Mouse (Mus musculus) erythroblast, adult 5-6 weeks (primary cell): ENCODE data around the gene Btbd11. TPM values are rescaled to one million over a fixed set of nuclear protein-coding genes. Genes with fewer than 3 reads are reported as not detected.

Experiments
- ATAC-seq: replicated peaks from 2 replicates; pipeline ENCODE4 v1.8.0; 2016; ENCODE audit warnings: moderate number of reproducible peaks, mild to moderate bottlenecking, moderate TSS enrichment, inconsistent platforms; ENCODE audit not compliant: poor library complexity, low FRiP score, severe bottlenecking
- total RNA-seq, 2 experiments: library from RNA; stranded (forward) in 1 of 2; stranded (reverse) in 1 of 2; fragments of 150-400 nt in 1 of 2; fragments of 200-764, 138-1000 nt in 1 of 2; gene quantifications; 2 replicates each; pipeline versions ENCODE4 v1.2.3 to v1.2.4; 2015 to 2017; ENCODE audit warnings: low replicate concordance in 2 of 2

The Btbd11 gene
- total RNA-seq, 2 experiments from 2014 or later: 0.38 to 0.85 TPM

GRCm38 (mm10) chr10:85577891-85578420, 191.3 kb downstream of the Btbd11 start:
- no peak for ATAC-seq

- no peak for ATAC-seq
Observed at GRCm38 (mm10) chr10:85578571-85579465, 192.2 kb downstream of the Btbd11 start.

GRCm38 (mm10) chr10:85587758-85588157, 201.1 kb downstream of the Btbd11 start:
- ATAC-seq: no peak

GRCm38 (mm10) chr10:85590043-85590442, 203.4 kb downstream of the Btbd11 start:
- no peak for ATAC-seq

GRCm38 (mm10) chr10:85591296-85591695, 204.7 kb downstream of the Btbd11 start:
- ATAC-seq: no peak

- no peak for ATAC-seq
Observed at GRCm38 (mm10) chr10:85591986-85592385, 205.4 kb downstream of the Btbd11 start.

GRCm38 (mm10) chr10:85596301-85596700, 209.7 kb downstream of the Btbd11 start:
- ATAC-seq: no peak

GRCm38 (mm10) chr10:85598093-85598599, 211.5 kb downstream of the Btbd11 start:
- ATAC-seq: no peak

GRCm38 (mm10) chr10:85598603-85599542, 212.3 kb downstream of the Btbd11 start:
- ATAC-seq: no peak

- no peak for ATAC-seq
Observed at GRCm38 (mm10) chr10:85602546-85602945, 215.9 kb downstream of the Btbd11 start.

GRCm38 (mm10) chr10:85604556-85604955, 217.9 kb downstream of the Btbd11 start:
- ATAC-seq: no peak

GRCm38 (mm10) chr10:85608550-85609278, 222.1 kb downstream of the Btbd11 start:
- no peak for ATAC-seq

- no peak for ATAC-seq
Observed at GRCm38 (mm10) chr10:85617080-85617479, 230.5 kb downstream of the Btbd11 start.

GRCm38 (mm10) chr10:85617501-85618417, 231.1 kb downstream of the Btbd11 start:
- no peak for ATAC-seq

- no peak for ATAC-seq
Observed at GRCm38 (mm10) chr10:85621067-85621466, 234.5 kb downstream of the Btbd11 start.

GRCm38 (mm10) chr10:85624504-85625169, 238.0 kb downstream of the Btbd11 start:
- ATAC-seq: no peak

GRCm38 (mm10) chr10:85625170-85625686, 238.6 kb downstream of the Btbd11 start:
- no peak for ATAC-seq

GRCm38 (mm10) chr10:85632030-85632429, 245.4 kb downstream of the Btbd11 start:
- ATAC-seq: no peak
